Mouse (Mus musculus) thymus, adult 2 months (tissue): ENCODE results near the gene Slc9a3r1. TPM values are rescaled to one million over a fixed set of nuclear protein-coding genes. Genes with fewer than 3 reads are reported as not detected.
A peak's percentile ranks its signal among the peaks of the same experiment; 100 is the strongest.

Experiments
- DNase-seq: peaks from one replicate; pipeline ENCODE4 v3.0.0; 2021
- H3K27ac ChIP-seq: fragments of 200-500 bp; 2 replicates; pipeline ENCODE4 v1.5.1; 2012; ENCODE audit warnings: low read length, control low read depth; ENCODE audit not compliant: control insufficient read depth, insufficient read depth
- H3K27me3 ChIP-seq: fragments of 200-500 bp; 2 replicates; pipeline ENCODE4 v1.6.1; 2012; ENCODE audit warnings: mild to moderate bottlenecking, low read length, moderate library complexity, mixed read lengths; ENCODE audit not compliant: control insufficient read depth, insufficient read depth
- H3K36me3 ChIP-seq: fragments of 200-500 bp; 2 replicates; pipeline ENCODE4 v1.6.1; 2012; ENCODE audit warnings: mild to moderate bottlenecking, low read length, moderate library complexity; ENCODE audit not compliant: control insufficient read depth, insufficient read depth
- H3K4me1 ChIP-seq: fragments of 200-500 bp; replicated peaks from 2 replicates; pipeline ENCODE4 v1.6.1; 2012; ENCODE audit warnings: low read length; ENCODE audit not compliant: control insufficient read depth, insufficient read depth
- H3K4me3 ChIP-seq: fragments of 200-500 bp; 2 replicates; pipeline ENCODE4 v1.5.1; 2012; ENCODE audit warnings: mild to moderate bottlenecking, low read length, control low read depth, moderate library complexity; ENCODE audit not compliant: control insufficient read depth, insufficient read depth
- CTCF ChIP-seq: fragments of 200-500 bp; IDR thresholded peaks from 2 replicates; pipeline ENCODE4 v1.5.1; 2012; ENCODE audit warnings: mild to moderate bottlenecking, control low read depth, low read length, moderate library complexity, borderline replicate concordance; ENCODE audit not compliant: control insufficient read depth, poor library complexity, insufficient read depth; ENCODE audit errors: extremely low read depth
- POLR2A ChIP-seq: fragments of 200-500 bp; IDR thresholded peaks from 2 replicates; pipeline ENCODE4 v1.6.1; 2012; ENCODE audit warnings: mild to moderate bottlenecking, low read length, control low read depth, moderate library complexity; ENCODE audit not compliant: control insufficient read depth, poor library complexity, insufficient read depth; ENCODE audit errors: extremely low read depth
- WGBS: fragments of 180-500 bp; shearing (Covaris S2); methylation state at CpG from one replicate; pipeline ENCODE4 v1.1.7; 2018; 5-methylcytosine and 5-hydroxymethylcytosine counted together
- polyA plus RNA-seq: library from polyadenylated mRNA; depleted of rRNA; stranded (reverse); fragments of >200 nt; gene quantifications from 2 replicates; pipeline ENCODE4 v1.2.3, GENCODE M21; 2012

Slc9a3r1 gene
- polyA plus RNA-seq, 1 experiment: 207 TPM

DNA sequence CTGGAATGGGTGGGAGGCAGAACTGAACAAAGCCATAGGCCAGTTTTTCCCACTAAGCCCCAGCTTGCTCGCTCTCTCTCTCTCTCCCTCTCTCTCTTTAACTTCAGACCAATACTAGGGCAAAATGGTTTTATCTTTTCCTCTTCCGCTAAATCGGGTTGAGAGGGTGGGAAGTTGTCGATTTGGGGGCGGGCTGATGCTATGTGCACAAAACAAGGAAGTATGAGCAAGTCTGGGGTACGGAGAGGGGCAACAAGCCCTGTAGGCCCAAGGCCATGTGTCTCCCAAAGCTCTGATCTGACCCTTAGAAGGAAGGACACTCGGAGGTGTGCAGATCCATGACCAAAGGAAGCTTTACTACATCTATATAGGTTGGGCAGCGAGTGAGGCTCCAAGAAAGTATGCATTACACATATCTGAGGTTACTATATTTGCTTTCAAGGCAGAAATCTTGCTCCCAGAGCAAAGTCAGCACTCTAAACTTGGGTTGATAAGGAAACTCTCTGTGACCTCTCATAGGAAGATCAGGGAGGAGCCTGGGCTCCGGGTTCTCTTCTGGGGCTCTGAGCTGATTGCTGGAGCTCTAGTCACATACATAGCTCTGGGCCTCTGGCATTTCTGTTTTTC lies 1.4 kb upstream of the Slc9a3r1 start:
- Histone ChIP-seq H3K36me3 (no peaks in the 10 kb centered on the region), H3K4me1 (peaks cover 65% of the 10 kb centered on the region), H3K4me3 (no peak overlapping the region; the same call in 1 of the 2 replicates), H3K27me3 (no peaks in the 10 kb centered on the region), H3K27ac (peak overlapping the region; percentile 94)
- TF ChIP-seq POLR2A (no peak; the same call in 1 of the 2 replicates), CTCF (no peak)
- 21% methylated on average over 9 of the region's 9 CpGs for WGBS
- peak; percentile 56 for DNase-seq

GRCm38 (mm10) chr11:115162205-115162601 lies 938 bp upstream of the Slc9a3r1 start:
- DNase-seq: no peak
- no peak overlapping the region; the same call in 1 of the 2 replicates for H3K4me3 ChIP-seq

DNA sequence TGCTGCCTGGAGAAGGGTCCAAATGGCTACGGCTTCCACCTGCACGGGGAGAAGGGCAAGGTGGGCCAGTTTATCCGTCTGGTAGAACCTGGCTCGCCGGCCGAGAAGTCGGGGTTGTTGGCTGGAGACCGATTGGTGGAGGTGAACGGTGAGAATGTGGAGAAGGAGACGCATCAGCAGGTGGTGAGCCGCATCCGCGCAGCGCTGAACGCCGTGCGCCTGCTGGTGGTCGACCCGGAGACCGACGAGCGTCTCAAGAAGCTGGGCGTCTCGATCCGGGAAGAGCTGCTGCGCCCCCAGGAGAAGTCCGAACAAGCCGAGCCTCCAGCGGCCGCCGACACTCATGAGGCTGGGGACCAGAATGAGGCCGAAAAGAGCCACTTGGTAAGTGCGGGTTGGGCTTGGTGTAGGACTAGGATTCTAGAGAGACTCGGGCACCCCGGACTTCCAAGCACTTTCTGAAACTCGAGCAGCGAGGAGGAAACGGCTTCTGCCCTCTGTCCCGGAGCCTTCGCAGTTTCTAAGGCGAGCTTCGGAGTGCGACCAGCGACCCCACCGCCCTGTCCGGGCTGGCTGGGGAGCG lies 518 bp downstream of the Slc9a3r1 start:
- TF ChIP-seq POLR2A (no peak), CTCF (no peak)
- Histone ChIP-seq H3K27me3 (no peaks in the 10 kb centered on the region), H3K4me3 (peak overlapping the region; percentile 81), H3K36me3 (peaks cover 5% of the 10 kb centered on the region), H3K27ac (peak overlapping the region; percentile 61), H3K4me1 (peaks cover 61% of the 10 kb centered on the region)
- WGBS: under 1% methylated on average over 47 of the region's 47 CpGs
- peak; percentile 75 for DNase-seq

More at GRCm38 (mm10) chr11:115162205-115162601, 938 bp upstream of the Slc9a3r1 start:
- 37% methylated on average over 9 of the region's 9 CpGs for WGBS
- H3K36me3 ChIP-seq: no peaks in the 10 kb centered on the region
- TF ChIP-seq POLR2A (no peak), CTCF (no peak)
- peak overlapping the region; percentile 94 for H3K27ac ChIP-seq
- peaks cover 61% of the 10 kb centered on the region for H3K4me1 ChIP-seq
- H3K27me3 ChIP-seq: no peaks in the 10 kb centered on the region

DNA sequence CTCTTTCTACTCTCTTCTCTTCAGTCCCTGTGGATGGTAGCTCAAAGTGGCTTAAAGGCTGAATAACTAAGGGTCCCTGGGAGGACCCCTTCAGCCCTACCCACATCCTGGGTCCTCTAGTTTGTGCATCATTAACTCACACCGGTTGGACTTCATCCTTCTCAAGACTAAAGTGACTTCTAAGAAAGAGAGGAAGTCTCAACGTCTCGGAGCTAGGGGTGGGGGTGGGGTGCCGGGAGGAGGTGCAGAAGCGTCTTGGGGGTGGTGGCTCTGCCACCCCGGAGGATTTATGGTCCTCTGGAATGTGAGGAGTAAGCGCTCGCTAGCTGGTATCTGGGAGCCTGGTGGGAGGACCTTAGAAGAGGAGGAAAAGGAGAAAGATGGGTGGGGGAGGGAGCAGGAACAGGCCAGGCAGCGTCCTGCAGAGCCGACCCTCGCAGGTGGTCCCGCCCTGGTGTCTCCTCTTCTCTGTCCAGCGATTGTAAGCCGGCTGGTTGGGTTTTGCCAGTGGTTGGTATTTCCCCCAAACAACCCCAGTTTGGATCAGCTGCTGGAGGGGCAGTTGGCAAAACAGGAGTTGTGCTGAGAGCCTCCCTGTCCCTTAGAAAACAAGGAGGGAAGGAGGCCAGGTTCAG lies 1.3 kb downstream of the Slc9a3r1 start:
- Histone ChIP-seq H3K27ac (peak overlapping the region; percentile 61; the same call in 1 of the 2 replicates), H3K36me3 (peaks cover 10% of the 10 kb centered on the region), H3K27me3 (no peaks in the 10 kb centered on the region), H3K4me3 (peak overlapping the region; percentile 81), H3K4me1 (peaks cover 57% of the 10 kb centered on the region)
- no peak; the same call in 1 of the 2 replicates for TF ChIP-seq POLR2A
- no peak for DNase-seq
- under 1% methylated on average over 13 of the region's 14 CpGs for WGBS

GRCm38 (mm10) chr11:115164976-115165374 lies 1.8 kb downstream of the Slc9a3r1 start:
- peaks cover 13% of the 10 kb centered on the region for H3K36me3 ChIP-seq
- 9% methylated on average over 9 of the region's 9 CpGs for WGBS
- DNase-seq: no peak
- no peak for TF ChIP-seq CTCF
- no peak for TF ChIP-seq POLR2A
- H3K27me3 ChIP-seq: no peaks in the 10 kb centered on the region
- H3K4me1 ChIP-seq: peaks cover 52% of the 10 kb centered on the region
- H3K27ac ChIP-seq: no peak overlapping the region
- H3K4me3 ChIP-seq: peak overlapping the region; percentile 81

DNA sequence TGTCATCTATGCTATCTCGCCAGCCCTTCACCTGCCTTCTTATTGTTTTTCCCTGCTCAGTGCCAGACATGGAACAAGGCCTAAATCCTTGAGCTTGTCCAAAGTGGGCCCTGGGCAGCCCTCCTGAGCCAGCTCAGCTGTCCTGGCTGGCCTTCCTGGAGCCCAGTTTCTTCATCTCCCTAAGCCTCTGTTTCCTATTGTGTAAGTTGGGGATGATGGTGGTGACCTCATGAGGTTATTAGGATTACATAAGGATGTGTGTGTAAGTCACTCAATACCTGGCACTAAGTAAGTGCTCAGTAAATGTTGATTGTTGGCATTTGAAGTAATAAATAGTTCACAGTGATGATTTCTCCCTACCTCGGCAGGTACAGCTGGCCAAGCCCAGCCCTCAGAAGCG lies 3.6 kb downstream of the Slc9a3r1 start:
- 93% methylated on average over 3 of the region's 3 CpGs for WGBS
- no peak for TF ChIP-seq POLR2A
- TF ChIP-seq CTCF: no peak
- H3K4me3 ChIP-seq: no peak overlapping the region
- H3K36me3 ChIP-seq: peaks cover 27% of the 10 kb centered on the region
- no peak overlapping the region for H3K27ac ChIP-seq
- DNase-seq: no peak
- H3K4me1 ChIP-seq: peaks cover 44% of the 10 kb centered on the region
- no peaks in the 10 kb centered on the region for H3K27me3 ChIP-seq
